Mouse (Mus musculus): Measurements from ENCODE around the gene Gmeb1. TPM values are rescaled to one million over a fixed set of nuclear protein-coding genes. Genes with fewer than 3 reads are reported as not detected.
A peak's percentile ranks its signal among the peaks of the same experiment; 100 is the strongest.
"Not testable (repeated sequence)": the region's sequence is repeated elsewhere in the genome, so short reads cannot be mapped to it uniquely, and the experiment has no call there.

The Gmeb1 gene
- total RNA-seq, 2 experiments from 2014 or later, result 16.5 to 18.7 TPM

- DNase-seq, result not testable (repeated sequence)
Measured at GRCm38 (mm10) chr4:132222001-132222400, 39.4 kb downstream of the Gmeb1 start.

- not testable (repeated sequence) for DNase-seq
Measured at GRCm38 (mm10) chr4:132218439-132218838, 43.0 kb downstream of the Gmeb1 start.

GRCm38 (mm10) chr4:132217781-132218180 is 43.6 kb downstream of the Gmeb1 start:
- DNase-seq, result no peak

- DNase-seq, result no peak
Measured at GRCm38 (mm10) chr4:132216602-132217001, 44.8 kb downstream of the Gmeb1 start.

GRCm38 (mm10) chr4:132214847-132215246 is 46.6 kb downstream of the Gmeb1 start:
- DNase-seq, result no peak

GRCm38 (mm10) chr4:132211953-132212734 is 49.3 kb downstream of the Gmeb1 start, which contains the start of gene Ythdf2:
Gene Ythdf2, minus strand, starts transcription at chr4:132212303.
- DNase-seq, result peak; percentile 99

GRCm38 (mm10) chr4:132211091-132211942 is 50.1 kb downstream of the Gmeb1 start:
- DNase-seq, result peak; percentile 52

- no peak for DNase-seq
Measured at GRCm38 (mm10) chr4:132210325-132210724, 51.1 kb downstream of the Gmeb1 start.

- DNase-seq, result no peak
Measured at GRCm38 (mm10) chr4:132209299-132209698, 52.1 kb downstream of the Gmeb1 start.

- no peak for DNase-seq
Measured at GRCm38 (mm10) chr4:132207280-132207679, 54.1 kb downstream of the Gmeb1 start.

GRCm38 (mm10) chr4:132198771-132199170 is 62.6 kb downstream of the Gmeb1 start:
- DNase-seq, result no peak

GRCm38 (mm10) chr4:132198285-132198712 is 63.1 kb downstream of the Gmeb1 start:
- peak; percentile 40 for DNase-seq

- no peak for DNase-seq
Measured at GRCm38 (mm10) chr4:132194975-132195374, 66.4 kb downstream of the Gmeb1 start.

- no peak for DNase-seq
Measured at GRCm38 (mm10) chr4:132194373-132194772, 67.0 kb downstream of the Gmeb1 start.

GRCm38 (mm10) chr4:132187826-132188401 is 73.5 kb downstream of the Gmeb1 start:
- DNase-seq, result no peak

- no peak for DNase-seq
Measured at GRCm38 (mm10) chr4:132183162-132183561, 78.2 kb downstream of the Gmeb1 start.

- peak; percentile 22 for DNase-seq
Measured at GRCm38 (mm10) chr4:132181721-132182658, 79.4 kb downstream of the Gmeb1 start.

- DNase-seq, result peak; percentile 59
Measured at GRCm38 (mm10) chr4:132180710-132181109, 80.7 kb downstream of the Gmeb1 start.

- peak; percentile 73 for DNase-seq
Measured at GRCm38 (mm10) chr4:132178630-132179059, 82.8 kb downstream of the Gmeb1 start.

- DNase-seq, result no peak
Measured at GRCm38 (mm10) chr4:132176474-132176873, 84.9 kb downstream of the Gmeb1 start.

Data from adrenal gland, postnatal 10 days (tissue).